ENCODE assay signal across 27 mouse cellular contexts in genomic region chr7:111154217-111154616, GRCm38 (mm10).
"Had no signal": no experiment of that assay in that cellular context is flagged by ENCODE, and none has a peak within 500 bp of the region (broad histone marks: within the 10 kb centered on the region; RNA-seq: fewer than 3 reads in every experiment).

No protein-coding gene starts in this region.

- H3K4me2 ChIP-seq: embryonic facial prominence, embryonic 12.5 days; embryonic facial prominence, embryonic 15.5 days; forebrain, embryonic 12.5 days; forebrain, embryonic 13.5 days; forebrain, embryonic 15.5 days had no signal

- H3K9ac ChIP-seq: embryonic facial prominence, embryonic 12.5 days; embryonic facial prominence, embryonic 15.5 days; forebrain, embryonic 12.5 days; forebrain, embryonic 13.5 days; forebrain, embryonic 15.5 days; forebrain, postnatal 0 days had no signal

- H3K9me3 ChIP-seq: embryonic facial prominence, embryonic 12.5 days; embryonic facial prominence, embryonic 15.5 days; forebrain, embryonic 10.5 days; forebrain, embryonic 12.5 days; forebrain, embryonic 13.5 days; forebrain, embryonic 15.5 days had no signal

- DNase-seq: cerebellum, adult 18-20 months; cerebellum, adult 2 months; cerebellum, adult 8-10 months; cerebellum, adult 9-10 months; cerebellum, adult 9-11 months; cerebellum, postnatal 10 days; cerebellum, postnatal 14 days; cerebellum, postnatal 25 days; cerebellum, postnatal 36 days; embryo, embryonic 11 days; forebrain, postnatal 0 days; gastrocnemius, adult 2 months; gastrocnemius, postnatal 10 days; gastrocnemius, postnatal 14 days; gastrocnemius, postnatal 25 days; gastrocnemius, postnatal 36 days; heart, adult 18-20 months; heart, adult 2 months had no signal

- H3K4me3 ChIP-seq: embryonic facial prominence, embryonic 12.5 days; embryonic facial prominence, embryonic 15.5 days; erythroblast, embryonic 14.5 days; forebrain, embryonic 10.5 days; forebrain, embryonic 12.5 days; forebrain, embryonic 13.5 days; forebrain, embryonic 15.5 days; gastrocnemius, adult 2 months; heart, adult 2 months had no signal

- H3K36me3 ChIP-seq: embryonic facial prominence, embryonic 12.5 days; embryonic facial prominence, embryonic 15.5 days; forebrain, embryonic 10.5 days; forebrain, embryonic 12.5 days; forebrain, embryonic 15.5 days had no signal

- ATAC-seq: forebrain, embryonic 13.5 days; forebrain, embryonic 14.5 days; forebrain, embryonic 15.5 days; forebrain, embryonic 16.5 days; forebrain, postnatal 0 days had no signal

- H3K27me3 ChIP-seq: embryonic facial prominence, embryonic 12.5 days; embryonic facial prominence, embryonic 15.5 days; forebrain, embryonic 12.5 days; forebrain, embryonic 13.5 days; forebrain, embryonic 15.5 days had no signal

- H3K27ac ChIP-seq: embryonic facial prominence, embryonic 12.5 days; forebrain, embryonic 10.5 days; forebrain, embryonic 12.5 days; forebrain, embryonic 13.5 days; forebrain, embryonic 15.5 days; heart, adult 2 months had no signal
